Mouse (Mus musculus): ENCODE measurements around the gene Zfp106.
A peak's percentile ranks its signal among the peaks of the same experiment; 100 is the strongest.
"Not testable (repeated sequence)": the region's sequence is repeated elsewhere in the genome, so short reads cannot be mapped to it uniquely, and the experiment has no call there.

Gene Zfp106

DNA sequence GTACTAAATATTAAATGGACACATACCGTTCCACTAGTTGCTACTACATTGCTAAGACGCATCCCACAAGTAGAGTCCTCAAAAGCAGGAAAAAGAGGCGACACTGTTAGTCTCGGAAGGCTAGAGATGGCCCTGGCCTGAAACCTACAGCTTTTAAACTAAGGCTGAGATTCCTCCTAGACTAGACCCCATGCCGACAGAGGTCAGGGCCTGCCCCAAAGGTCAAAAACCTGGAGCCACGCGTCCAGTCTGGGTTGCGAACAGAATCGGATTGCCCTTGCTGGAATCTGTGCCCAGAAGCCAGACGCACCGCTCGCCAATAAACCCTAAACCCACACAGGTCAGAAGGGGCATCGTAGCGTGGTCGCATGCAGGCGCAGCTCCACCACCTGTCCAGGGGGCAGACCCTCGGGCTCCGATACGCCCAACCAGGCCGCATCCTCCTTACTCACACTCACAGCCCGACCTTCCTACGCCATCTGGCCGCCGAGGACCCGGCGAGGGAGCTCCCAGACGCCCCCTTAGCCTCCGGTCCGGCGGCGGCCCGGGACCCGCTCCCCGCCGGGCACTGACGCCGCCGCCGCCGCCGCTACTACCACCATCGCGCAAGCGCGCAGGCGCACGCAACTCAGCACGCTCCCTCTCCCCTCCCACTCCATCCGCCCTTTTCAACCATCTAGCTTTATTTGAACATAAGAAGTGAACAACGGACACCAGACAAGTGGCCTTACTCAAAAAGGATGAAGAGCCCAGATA lies at the start of gene Zfp106:
Zfp106 (minus strand) TSS at position 609 of the 756 bp plus-strand sequence.
- peak; percentile 83 for DNase-seq

DNA sequence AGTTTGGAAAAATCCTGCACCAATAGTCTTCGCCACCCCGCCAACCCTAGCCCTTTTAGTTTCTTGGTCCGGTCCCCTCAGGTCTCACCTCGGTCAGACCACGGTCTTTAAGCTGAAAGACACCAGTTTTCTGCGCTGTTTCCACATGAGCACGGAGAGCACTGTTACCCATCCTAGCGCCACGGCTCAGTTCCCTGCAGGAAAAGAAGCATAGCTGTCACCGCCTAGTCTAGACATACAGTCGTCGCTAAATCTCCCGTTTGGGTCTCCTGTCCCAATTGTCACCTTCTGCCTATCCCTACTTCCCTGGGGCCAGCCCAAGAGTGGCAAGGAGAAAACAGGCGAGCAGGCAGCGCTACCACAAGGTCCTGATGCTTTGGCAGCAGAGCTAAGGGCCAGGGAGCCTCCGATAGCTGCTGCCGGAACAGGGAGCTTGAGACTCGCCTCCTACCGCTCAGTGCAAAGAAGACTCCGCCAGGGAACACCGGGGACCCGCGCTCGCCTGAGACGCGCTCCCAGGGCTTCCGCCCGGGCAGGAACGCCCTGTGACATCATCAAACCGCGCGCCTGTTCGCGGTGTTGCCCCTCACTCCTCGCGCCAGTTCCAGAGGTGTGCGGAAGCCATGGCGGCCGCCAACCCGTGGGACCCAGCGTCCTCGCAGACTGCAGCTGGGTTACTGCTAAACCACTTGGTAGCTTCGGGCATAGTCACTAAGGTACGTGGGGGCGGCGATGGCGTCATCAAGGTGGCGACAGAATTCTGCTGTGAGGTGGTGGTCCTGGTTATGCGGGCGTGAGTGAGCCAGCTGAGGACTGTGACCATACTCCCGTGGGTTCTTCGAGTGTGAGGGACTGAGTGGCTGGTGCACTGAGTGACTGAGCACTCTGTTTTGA lies 45.4 kb upstream of the Zfp106 start, which contains the start of the genes Haus2 and Lrrc57:
Haus2 (plus strand) TSS at position 554 of the 894 bp plus-strand sequence.
Lrrc57 (minus strand) TSS at position 691 of the 894 bp plus-strand sequence.
- peak; percentile 88 for DNase-seq

DNA sequence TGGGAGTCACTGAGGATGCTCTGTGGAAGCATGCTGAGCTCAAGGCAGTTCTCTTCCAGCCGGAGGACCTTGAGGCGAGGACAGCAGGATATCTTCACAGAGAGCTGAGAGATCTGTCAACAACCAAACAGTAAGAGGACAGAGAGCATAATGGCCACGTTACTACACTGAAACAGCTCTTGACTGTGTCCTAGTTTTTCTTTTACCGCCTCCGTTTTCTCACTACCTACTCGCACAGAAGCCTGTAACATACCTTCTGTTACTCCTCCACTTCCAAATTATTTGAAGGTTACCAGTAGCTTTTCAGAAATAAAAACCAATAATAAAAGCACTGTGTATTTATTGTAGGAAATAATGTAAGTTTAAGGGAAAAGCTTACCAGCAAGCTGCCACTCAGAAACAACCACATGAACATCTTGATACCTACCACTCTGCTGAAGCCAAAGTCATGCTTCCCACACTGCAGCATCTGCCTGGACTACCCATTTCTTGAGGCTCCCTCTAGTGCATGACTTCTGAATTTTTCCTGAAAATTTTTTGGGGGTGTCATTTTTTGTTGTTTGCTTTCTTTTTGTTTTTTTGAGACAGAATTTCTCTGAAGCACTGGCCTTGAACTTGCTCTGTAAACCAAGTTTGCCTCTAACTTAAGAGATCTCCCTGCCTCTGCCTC lies 42.5 kb upstream of the Zfp106 start:
- DNase-seq = no peak

DNA sequence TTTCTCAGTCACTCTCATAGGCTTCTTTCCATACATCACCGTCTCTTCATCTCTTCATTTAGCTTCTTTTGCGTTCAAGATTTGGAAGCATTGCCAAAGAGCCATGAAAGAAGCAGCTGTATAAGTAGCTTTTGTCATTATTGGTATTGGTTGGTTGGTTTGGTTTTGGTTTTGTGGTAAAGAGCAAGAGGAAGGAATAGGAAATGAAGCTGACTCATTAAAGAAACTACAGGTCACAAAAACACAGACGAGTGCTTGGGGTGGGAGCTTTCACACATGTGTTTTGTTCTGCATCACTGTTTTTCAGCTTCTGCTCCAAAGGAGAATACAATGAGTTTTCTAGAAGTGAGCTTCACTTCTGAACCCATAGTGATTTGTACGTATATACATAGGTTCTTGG lies 35.9 kb upstream of the Zfp106 start:
- no peak for DNase-seq

DNA sequence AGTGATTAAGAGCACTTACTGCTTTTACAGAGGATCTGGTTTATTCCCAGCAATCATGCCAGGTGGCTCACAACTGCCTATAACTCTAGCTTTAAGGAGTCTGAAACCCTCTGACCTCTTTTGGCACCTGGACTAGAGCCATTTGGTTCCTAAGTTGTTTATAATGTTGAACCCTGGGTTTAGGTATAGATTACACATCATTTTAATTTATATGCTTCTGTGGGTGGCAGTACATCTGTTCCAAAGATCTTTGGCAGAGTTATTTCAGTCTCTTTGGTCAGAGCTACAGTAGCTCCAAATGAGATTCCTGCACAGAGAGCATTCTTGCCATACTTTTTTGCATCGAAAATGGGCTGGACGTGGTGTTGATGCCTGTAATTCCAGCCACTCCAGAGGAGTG lies 34.1 kb upstream of the Zfp106 start:
- DNase-seq = no peak

DNA sequence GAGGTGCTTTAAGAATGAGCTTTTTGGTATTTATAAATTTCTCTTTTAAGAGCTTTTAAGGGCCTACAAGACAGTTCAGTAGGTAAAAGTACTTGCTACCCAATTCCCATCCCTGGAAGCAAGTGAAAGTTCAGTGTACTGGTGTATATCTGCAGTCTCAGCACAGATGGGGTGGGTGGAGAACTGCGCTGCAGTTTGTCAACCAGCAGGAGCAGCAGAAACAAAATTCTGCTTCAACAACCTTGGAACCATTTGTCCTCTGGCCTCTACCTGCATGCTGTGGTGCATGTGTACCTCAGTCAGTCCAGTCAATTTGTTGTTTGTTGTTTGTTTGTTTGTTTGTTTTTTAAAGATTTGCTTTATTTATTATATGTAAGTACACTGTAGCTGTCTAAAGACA lies 28.6 kb upstream of the Zfp106 start:
- no peak for DNase-seq

DNA sequence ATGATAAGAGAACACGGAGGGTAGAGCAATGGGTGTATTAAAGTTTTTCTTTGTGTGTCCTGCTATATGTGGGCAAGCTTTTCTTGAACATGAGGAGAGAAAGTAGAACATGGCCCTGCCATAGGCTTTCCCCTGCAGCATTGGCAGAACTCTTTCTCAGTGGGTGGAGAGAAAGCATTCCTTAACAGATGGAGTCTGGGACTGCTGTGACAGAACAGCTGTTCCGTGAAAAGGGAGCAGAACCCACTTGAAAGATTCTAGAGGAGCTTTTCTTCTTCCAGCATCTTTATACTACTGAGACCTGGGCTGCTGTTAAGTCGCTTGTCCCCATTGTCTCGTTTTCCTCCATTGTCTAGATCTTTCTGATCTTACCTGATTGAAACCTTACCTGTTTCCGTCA lies 26.1 kb upstream of the Zfp106 start:
- no peak for DNase-seq

DNA sequence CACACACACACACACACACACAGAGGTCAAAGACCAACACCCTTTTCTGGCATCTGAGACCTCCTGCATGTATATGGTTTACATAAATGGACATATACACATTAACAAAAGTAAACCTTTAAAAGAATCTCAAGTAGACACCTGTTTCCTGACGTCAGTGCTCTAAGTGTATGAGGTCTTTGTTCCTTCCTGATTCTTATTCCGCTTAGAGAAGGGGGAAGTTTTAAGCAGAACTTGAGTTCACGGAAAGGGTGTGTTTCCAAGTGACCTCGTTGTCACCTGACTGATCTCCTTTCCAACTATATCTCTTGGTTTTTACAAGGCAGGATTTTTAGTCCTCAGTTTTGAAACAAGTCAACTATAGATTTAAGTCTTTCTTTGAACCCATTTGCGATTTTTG lies 14.6 kb upstream of the Zfp106 start:
- no peak for DNase-seq

DNA sequence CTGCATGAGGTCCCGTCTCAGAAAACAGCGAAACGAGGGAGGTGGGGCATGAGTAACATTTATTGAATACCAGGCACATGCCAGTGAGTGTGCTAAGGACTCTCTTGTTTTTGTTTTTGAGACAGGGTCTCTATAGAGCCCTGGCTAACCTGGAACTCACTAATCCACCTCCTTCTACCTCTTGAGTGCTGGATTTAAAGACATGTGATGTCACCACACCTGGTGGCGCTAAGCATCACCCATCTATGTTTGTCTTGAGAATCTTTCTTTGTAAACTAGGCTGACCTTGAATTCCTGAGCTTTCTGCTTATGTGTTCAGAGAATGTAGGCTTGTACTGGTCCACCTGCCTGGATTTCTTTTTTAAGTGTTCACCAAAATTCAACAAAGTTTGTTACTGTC lies 14.2 kb upstream of the Zfp106 start:
- DNase-seq = no peak

DNA sequence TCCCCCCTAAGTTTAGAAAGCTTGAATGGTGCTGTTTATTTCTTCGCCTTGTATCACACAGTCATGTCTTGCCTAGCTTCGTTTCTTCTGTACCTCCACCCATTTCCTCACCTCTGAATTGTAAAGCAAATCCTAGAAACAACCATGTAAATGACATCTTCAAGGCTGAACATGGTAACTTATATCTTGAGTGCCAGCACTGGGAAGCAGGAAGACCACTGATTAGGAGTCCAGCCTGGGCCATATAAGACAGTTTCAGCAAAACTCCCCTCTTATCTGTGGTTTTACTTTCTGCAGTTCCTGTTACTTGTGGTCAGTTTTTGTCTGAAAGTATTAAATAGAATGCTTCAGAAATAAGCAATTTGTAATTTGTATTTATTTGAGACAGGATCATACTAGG lies 12.3 kb upstream of the Zfp106 start:
- no peak for DNase-seq

DNA sequence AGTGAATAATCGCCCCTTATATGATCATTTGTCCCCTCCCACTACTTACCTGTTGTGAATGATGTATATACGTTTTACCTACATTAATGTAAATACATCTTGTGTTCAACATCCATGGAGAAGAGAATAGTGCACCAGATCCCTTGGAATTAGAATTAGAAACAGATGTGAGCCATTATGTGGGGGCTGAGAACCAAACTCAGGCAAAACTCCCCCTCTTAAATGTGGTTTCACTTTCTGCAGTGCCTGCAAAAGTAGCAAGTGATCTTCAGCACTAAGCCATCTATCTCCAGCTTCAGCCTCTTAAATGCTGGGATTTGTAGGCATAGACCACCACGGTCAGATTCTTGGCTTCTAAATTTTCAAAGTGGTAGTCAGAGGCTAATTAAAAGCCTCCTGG lies 11.5 kb upstream of the Zfp106 start:
- DNase-seq = no peak

DNA sequence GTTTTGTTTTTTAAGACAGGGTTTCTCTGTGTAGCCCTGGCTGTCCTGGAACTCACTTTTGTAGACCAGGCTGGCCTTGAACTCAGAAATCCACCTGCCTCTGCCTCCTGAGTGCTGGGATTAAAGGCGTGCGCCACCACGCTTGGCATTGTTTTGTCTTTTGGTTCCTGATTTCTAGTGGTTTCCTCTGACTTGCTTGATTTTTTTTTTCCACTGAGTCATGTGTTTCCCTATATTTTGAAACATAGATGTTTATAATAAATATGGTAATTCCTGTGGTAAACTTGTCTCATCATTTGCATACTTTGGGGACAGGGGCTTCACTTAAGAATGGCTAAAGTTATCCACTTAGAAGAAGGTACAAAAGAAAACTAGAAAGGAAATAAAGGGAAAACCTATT lies 8.5 kb upstream of the Zfp106 start:
- not testable (repeated sequence) for DNase-seq

DNA sequence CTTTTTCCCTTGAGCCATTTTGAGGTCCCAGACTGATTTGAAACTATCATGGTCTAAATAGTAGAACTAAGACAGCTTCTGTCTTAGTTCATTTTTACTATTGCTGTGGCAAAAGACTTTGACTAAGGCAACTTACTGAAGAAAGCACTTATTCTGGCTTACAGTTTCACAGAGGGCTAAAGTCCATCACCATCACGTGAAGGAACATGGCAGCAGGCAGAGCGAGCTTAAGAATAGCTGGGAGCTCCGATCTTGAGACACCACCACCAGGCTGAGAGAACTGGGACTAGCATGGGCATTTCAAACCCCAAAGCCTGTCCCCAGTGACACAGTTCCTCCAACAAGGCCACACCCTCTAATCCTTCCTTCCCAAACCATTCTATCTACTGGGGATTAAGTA lies 7.4 kb upstream of the Zfp106 start:
- no peak for DNase-seq

DNA sequence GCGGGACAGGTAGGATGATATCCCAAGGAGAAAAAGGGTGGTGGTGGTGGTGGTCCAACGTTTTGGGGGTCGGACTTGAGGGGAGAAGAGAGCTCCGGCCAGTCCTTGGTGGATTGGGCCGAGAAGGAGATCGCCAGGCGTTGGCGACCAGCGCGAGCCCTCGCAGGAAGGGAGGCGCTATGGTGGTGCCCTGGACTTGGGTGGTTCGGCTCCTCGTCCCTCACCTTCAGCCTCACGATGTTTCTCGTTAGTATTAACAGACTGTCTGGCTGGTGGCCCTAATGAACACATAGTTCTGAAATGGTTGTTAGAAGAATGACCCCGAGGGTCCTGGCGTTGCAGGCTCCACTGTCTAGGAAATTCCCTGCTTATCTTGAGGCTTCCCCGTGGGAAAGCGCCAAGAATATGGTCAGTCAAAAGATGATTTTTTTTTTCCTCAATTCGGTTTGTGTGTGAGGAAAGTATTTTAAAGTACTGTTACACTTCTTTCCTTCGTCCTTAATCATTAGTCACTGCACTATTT lies 4.2 kb upstream of the Zfp106 start:
- DNase-seq = no peak

DNA sequence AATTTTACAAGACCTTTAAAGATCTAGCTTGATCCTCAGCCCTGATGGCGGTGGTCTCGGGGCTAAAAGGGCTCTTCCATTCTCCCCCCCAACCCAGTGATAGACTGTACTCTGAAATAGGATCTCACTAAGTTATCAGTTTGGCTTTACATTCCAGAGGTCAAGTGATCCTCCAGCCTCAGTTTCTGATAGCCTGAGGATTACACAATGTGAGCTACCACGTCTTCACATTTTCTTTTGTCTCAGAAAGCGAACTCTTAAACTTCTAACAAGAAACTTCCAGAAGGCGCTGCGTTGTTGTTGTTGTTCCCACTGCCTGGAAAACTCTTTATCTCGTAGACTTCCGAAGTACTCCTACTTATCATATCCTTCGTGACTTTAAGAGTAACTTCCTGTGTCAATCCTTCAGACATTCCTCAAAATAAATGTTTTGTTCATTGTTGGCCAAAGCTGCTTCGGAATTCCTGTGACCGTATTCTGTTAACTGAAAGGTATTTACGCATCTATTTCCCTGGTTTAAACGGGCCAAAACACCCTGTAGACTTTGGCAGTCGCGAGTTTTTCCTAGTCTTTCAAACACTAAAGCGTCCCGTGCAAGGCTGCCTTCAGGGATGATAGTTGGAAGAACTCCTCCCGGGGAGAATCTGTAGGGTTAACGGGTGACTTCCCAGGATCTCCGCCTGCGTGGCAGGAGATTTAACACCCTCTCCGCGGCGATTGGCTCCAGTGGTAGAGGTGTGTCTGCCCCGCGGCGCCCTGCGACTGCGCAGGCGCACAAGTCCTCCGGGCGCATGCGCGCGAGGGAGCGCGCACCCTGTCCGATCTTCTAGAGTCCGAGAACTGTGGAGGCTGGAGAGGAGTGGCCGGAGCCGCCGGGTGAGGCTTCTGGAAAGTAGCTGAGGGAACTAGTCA lies 3.5 kb upstream of the Zfp106 start, which contains the start of gene Snap23:
Snap23 (plus strand) TSS at position 786 of the 912 bp plus-strand sequence.
- DNase-seq = peak; percentile 95

DNA sequence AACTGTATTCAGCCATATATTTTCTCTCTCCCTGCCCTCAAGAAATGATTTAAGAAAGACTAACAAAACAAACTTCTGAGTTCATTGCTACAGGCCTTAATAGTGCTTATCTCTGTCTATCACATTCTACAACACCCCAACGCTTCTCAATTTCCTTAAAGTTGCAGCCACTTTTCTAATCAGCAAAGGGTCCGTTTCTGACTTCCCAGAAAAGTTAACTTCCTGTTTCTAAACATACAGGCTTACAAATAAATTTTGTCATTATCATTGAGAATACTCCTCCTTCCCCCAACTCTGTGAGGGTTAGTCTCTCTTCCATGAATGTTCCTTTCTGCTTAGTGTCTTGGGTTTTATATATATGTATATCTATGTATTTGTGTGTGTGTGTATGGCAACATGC lies 1.7 kb upstream of the Zfp106 start:
- no peak for DNase-seq

DNA sequence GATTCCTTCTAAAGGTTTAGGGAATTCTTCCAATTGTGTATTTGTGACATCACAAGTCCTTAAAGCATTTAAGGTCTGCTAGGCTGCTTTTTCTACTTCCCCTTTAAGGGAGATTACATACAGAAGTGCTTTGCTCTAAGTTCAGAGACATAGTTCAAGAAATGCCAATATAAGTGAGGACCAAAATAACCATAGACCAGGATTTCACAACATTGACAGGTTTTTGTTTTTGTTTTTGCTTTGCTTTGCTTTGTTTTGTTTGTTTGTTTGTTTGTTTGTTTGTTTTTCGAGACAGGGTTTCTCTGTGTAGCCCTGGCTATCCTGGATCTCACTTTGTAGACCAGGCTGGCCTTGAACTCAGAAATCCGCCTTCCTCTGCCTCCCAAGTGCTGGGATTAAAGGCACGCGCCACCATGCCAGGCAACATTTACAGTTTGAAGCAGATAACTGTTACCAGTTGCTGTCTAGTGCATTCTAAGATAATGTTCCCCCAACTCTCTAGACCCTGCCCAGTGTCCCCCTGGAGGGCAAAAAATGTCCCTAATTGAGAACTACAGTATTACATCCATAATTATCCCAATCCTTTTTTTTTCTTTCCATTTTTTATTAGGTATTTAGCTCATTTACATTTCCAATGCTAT lies 1.0 kb upstream of the Zfp106 start:
- DNase-seq = not testable (repeated sequence)

DNA sequence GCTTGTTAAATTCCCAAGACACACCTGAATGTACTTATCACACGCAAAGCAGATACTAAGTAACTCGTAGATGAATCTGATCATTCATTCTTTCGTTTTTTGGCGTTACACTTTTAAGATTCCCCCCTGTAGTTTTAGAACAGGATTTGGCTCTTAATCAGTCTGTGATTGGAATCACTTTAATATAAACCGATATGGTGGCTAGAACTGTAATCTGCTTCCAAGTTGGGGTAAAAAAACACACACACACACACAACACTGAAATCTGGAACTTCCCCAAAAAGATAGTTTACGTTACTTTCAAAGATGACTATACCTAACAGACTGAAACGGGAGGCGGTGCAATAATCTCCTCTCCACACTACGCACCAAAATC lies 796 bp downstream of the Zfp106 start:
- no peak for DNase-seq

DNA sequence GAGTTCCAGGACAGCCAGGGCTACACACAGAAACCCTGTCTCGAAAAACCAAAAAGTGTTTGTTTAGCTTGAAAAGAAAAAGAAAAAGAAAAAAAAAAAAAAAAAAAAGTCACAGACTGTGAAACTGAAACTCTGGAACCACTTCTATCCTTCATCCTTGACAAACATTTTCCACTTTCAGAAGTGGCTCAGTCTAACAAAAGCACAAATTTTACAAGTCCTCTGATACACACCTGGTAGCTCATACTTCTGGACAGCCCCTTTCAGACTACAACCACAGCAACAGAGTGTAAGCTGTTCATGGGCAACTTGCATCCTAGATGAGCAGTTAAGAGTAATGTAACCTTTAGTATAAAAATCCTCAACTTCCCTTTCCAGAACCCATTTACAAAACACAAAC lies 2.1 kb downstream of the Zfp106 start:
- no peak for DNase-seq

DNA sequence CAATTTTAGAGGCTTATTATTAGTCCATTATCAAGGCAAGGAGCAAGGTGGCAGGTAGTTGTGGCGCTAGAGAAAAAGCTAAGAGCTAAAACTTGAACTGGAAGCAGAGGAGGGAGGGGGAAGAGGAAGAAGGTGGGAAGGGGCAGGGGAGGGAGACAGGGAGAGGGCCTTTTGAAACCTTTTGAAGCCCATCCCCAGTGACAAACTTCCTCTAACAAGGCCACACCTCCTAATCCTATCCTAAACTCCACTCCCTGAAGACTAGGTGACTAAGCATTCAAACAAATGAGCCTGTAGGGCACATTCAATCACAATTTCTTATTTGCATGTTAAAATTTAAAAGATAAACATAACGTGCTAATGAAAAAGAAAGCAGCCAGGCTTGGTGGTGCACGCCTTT lies 4.8 kb downstream of the Zfp106 start:
- no peak for DNase-seq

DNA sequence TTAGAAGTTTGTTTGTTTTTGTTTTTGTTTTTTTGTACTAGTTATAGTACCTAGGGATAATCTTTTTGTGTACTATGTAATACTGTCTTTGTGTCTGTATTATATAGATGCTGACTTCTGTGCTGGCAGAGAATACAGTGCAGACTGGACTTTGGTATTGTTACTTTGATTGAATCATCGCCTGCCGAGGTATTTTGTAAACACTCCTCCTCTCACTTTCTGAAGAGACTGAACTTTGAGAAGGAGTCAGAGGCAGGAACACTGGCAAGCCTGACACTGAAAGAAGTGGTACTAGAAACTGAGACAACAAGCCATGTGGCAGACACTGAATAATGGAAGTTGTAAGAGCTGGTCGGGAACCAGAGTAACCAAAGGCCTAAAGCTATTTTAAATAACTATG lies 6.8 kb downstream of the Zfp106 start:
- no peak for DNase-seq

DNA sequence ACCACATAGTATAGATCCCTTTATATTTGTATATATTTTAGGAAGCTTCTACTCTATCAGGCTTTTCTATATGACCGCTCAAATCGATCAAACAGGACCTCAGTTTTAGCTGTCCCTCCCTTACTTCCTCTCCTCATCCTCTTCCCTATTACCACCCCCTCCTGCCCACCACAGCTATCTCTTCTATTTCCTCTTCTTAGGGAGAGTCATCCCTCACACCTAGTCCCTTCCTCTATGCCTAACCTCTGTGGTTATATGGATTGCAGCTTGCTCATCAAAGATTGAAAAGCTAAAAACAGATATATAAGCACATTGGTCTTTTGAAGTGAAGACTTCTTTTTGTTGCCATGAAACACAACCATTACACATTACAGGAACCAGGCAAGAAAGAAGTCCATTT lies 18.9 kb downstream of the Zfp106 start:
- DNase-seq = no peak

Data from cerebellum, adult 8-10 months (tissue).